Mouse (Mus musculus): ENCODE measurements around the gene Osbpl3. TPM values are rescaled to one million over a fixed set of nuclear protein-coding genes. Genes with fewer than 3 reads are reported as not detected.

The Osbpl3 gene
- polyA plus RNA-seq, 1 experiment from 2014 or later: 14.5 TPM

DNA sequence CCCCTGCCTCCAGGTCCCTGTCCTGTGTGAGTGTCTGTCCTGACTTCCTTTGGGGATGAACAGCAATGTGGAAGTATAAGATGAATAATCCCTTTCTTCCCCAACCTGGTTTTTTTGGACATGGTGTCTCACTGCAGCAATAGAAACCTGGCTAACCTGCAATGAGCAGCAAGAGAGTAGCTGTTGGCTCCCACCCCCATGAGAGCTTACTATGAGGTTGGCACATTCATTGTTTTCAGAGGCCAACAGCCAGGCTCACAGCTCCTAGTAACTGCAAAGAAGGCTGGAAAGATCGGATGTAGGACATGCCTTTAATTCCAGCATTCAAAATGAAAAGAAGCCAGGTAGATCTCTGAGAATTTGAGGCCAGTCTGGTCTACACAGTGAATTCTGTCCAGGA lies 182.6 kb downstream of the Osbpl3 start:
- TF ChIP-seq CTCF (IDR thresholded peaks at IDR 0.05; ENCODE audit: low read depth) (no peak), EP300 (optimal IDR thresholded peaks at IDR 0.05) (no peak)
- no peak overlapping the region for H3K27ac ChIP-seq (replicated peaks)
- H3K9ac ChIP-seq (ENCODE audit: low read length): no peak overlapping the region
- H3K4me3 ChIP-seq (ENCODE audit: low read depth, low read length): no peak overlapping the region
- DNase-seq (ENCODE audit: low spot score): no peak
- H3K27me3 ChIP-seq (ENCODE audit: control insufficient read depth, insufficient read depth, low read length): no peaks in the 10 kb centered on the region
- no peaks in the 10 kb centered on the region for H3K4me1 ChIP-seq (replicated peaks; ENCODE audit: control insufficient read depth, insufficient read depth)
- no peak for ATAC-seq (ENCODE audit: low FRiP score, low TSS enrichment)
- WGBS: 81% methylated on average over 1 of the region's 1 CpGs
- H3K4me2 ChIP-seq (replicated peaks; ENCODE audit: low read depth): no peak overlapping the region
- no peaks in the 10 kb centered on the region for H3K9me3 ChIP-seq (ENCODE audit: control insufficient read depth, low read length)
- H3K36me3 ChIP-seq (ENCODE audit: control insufficient read depth, insufficient read depth, low read length): no peaks in the 10 kb centered on the region

DNA sequence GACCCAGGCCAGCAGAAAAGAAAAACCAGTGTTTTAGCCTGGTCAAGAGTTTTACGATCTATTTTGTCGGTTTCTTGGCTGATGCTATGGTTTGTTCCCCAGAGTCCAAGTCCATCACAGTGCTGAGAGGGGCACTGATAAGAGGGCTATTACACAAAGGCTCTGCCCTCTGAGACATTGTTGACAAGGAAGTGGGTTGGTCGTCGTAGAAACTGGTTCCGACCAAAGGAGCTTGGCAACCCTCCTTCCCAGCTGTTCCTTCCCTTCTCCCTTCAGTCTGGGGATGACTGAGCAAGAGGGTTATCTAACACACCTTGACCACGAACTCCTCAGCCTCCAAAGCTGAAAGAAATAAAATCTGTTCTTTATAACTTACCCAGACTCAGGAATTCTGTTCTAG lies 192.3 kb downstream of the Osbpl3 start, which contains the start of gene Gsdme:
TSS of gene Gsdme (minus strand) at position 193 of the 400 bp plus-strand sequence.
- 59% methylated on average over 6 of the region's 6 CpGs for WGBS
- no peak within 1 kb of the TSS for H3K27ac ChIP-seq (replicated peaks)

DNA sequence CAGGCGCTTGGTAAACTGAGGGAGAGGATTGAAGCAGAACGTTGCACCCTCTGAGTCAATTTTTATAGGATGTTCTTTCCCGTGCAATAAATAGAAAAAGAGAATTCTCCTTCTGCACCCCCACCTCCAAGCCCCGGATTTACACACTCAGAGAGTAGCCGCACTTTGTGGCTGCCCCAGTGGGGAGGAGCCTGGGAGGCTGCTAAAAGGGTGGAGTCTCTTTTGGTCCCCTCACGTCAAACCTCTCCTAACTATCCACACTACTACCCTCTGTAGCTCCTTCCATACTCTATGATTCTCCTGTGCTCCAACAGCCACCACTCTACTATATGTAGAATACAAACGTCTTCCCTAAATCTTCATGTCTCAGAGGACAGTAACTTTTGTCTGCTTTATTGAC lies 193.7 kb downstream of the Osbpl3 start:
- WGBS: 32% methylated on average over 7 of the region's 7 CpGs
- ATAC-seq (ENCODE audit: low FRiP score, low TSS enrichment): no peak
- no peak overlapping the region; the same call in 1 of the 2 replicates for H3K9ac ChIP-seq (ENCODE audit: low read length)

More for the DNA sequence above, 192.3 kb downstream of the Osbpl3 start, which contains the start of gene Gsdme:
- no peak within 1 kb of the TSS for H3K9ac ChIP-seq (ENCODE audit: low read length)
- H3K4me2 ChIP-seq (replicated peaks; ENCODE audit: low read depth): no peak within 1 kb of the TSS
- H3K9me3 ChIP-seq (ENCODE audit: control insufficient read depth, low read length): no peaks in the 10 kb centered on the region
- H3K27me3 ChIP-seq (ENCODE audit: control insufficient read depth, insufficient read depth, low read length): no peaks in the 10 kb centered on the region
- no peak for TF ChIP-seq CTCF (IDR thresholded peaks at IDR 0.05; ENCODE audit: low read depth)
- TF ChIP-seq EP300 (optimal IDR thresholded peaks at IDR 0.05): no peak
- no peak within 1 kb of the TSS for H3K4me3 ChIP-seq (ENCODE audit: low read depth, low read length)
- 0 out of 2 replicates have a peak, but pooled peaks cover 3% of the 10 kb centered on the region for H3K4me1 ChIP-seq (replicated peaks; ENCODE audit: control insufficient read depth, insufficient read depth)
- no peaks in the 10 kb centered on the region for H3K36me3 ChIP-seq (ENCODE audit: control insufficient read depth, insufficient read depth, low read length)
- DNase-seq (ENCODE audit: low spot score) (peak; percentile 24), ATAC-seq (ENCODE audit: low FRiP score, low TSS enrichment) (peak; percentile 65; the same call in 1 of the 2 replicates)

DNA sequence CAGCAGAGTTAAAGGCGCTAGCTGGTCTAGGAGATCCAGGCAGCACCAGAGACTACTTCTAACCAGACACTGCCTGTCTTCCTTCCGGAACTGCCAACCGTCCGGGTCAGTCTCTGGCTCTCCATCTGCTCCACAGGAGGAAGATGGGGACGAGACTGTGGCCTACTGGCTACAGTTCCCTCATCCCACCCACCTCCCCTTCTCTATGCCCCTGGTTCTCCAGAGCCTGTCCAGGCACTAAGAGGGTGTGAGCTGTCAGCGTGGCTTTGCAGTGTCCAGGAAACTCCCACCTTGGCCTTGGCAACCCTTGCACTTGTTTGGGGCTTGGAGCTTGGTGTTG lies 194.1 kb downstream of the Osbpl3 start:
- under 1% methylated on average over 6 of the region's 6 CpGs for WGBS
- no peak for DNase-seq (ENCODE audit: low spot score)
- 0 out of 2 replicates have a peak, but pooled peaks cover 3% of the 10 kb centered on the region for H3K4me1 ChIP-seq (replicated peaks; ENCODE audit: control insufficient read depth, insufficient read depth)
- no peaks in the 10 kb centered on the region for H3K9me3 ChIP-seq (ENCODE audit: control insufficient read depth, low read length)
- H3K9ac ChIP-seq (ENCODE audit: low read length): peak overlapping the region; percentile 65
- peak overlapping the region; percentile 30; the same call in 1 of the 2 replicates for H3K27ac ChIP-seq (replicated peaks)
- no peaks in the 10 kb centered on the region for H3K36me3 ChIP-seq (ENCODE audit: control insufficient read depth, insufficient read depth, low read length)
- no peaks in the 10 kb centered on the region for H3K27me3 ChIP-seq (ENCODE audit: control insufficient read depth, insufficient read depth, low read length)
- no peak for TF ChIP-seq EP300 (optimal IDR thresholded peaks at IDR 0.05)
- no peak for TF ChIP-seq CTCF (IDR thresholded peaks at IDR 0.05; ENCODE audit: low read depth)
- ATAC-seq (ENCODE audit: low FRiP score, low TSS enrichment): no peak; the same call in 1 of the 2 replicates
- H3K4me2 ChIP-seq (replicated peaks; ENCODE audit: low read depth): peak overlapping the region; percentile 69
- peak overlapping the region; percentile 48 for H3K4me3 ChIP-seq (ENCODE audit: low read depth, low read length)

More for the DNA sequence above, 193.7 kb downstream of the Osbpl3 start:
- Histone ChIP-seq H3K4me1 (replicated peaks; ENCODE audit: control insufficient read depth, insufficient read depth) (0 out of 2 replicates have a peak, but pooled peaks cover 3% of the 10 kb centered on the region), H3K36me3 (ENCODE audit: control insufficient read depth, insufficient read depth, low read length) (no peaks in the 10 kb centered on the region), H3K4me2 (replicated peaks; ENCODE audit: low read depth) (peak overlapping the region; percentile 69), H3K4me3 (ENCODE audit: low read depth, low read length) (peak overlapping the region; percentile 48; the same call in 1 of the 2 replicates), H3K27me3 (ENCODE audit: control insufficient read depth, insufficient read depth, low read length) (no peaks in the 10 kb centered on the region), H3K27ac (replicated peaks) (0 out of 2 replicates have a peak overlapping the region, but pooled peaks have one; percentile 30), H3K9me3 (ENCODE audit: control insufficient read depth, low read length) (no peaks in the 10 kb centered on the region)
- no peak for DNase-seq (ENCODE audit: low spot score)
- TF ChIP-seq EP300 (optimal IDR thresholded peaks at IDR 0.05) (no peak), CTCF (IDR thresholded peaks at IDR 0.05; ENCODE audit: low read depth) (no peak)

DNA sequence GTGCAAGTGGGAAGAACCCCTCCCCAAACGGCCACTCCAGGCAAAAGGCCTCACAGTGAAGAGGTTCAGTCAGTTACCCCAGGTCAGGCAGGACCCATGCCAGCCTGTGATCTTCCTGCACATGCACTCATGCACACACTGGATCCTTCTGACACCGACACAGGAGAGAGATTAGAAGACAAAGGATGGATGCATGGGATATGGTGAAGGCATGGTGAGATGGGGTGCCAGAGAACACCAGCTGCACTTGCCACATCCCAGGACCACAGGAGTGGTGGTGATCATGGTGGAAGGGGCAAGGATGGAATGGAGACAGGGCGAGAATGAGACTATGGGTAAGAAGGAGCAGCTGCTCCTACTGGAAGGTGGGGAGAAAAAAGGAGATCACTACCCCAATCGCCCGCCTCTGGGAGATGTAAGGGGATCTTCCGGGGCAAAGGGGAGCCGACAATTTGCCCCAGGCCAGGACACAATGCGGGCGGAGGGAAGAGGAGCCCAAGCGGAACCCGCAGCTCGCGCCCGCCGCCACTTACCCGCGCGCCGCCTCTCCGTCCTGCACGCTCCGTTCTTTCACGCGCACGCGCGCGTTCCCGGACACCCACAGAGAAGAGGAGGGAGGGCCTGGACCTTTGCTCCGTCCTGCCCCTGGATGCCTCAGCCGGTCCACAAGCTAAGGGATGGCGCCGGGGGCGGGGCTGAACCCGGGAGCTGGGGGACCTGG lies 194.6 kb downstream of the Osbpl3 start:
- Histone ChIP-seq H3K4me3 (ENCODE audit: low read depth, low read length) (peak overlapping the region; percentile 48), H3K27ac (replicated peaks) (peak overlapping the region; percentile 30; the same call in 1 of the 2 replicates), H3K4me1 (replicated peaks; ENCODE audit: control insufficient read depth, insufficient read depth) (0 out of 2 replicates have a peak, but pooled peaks cover 3% of the 10 kb centered on the region), H3K27me3 (ENCODE audit: control insufficient read depth, insufficient read depth, low read length) (no peaks in the 10 kb centered on the region), H3K4me2 (replicated peaks; ENCODE audit: low read depth) (peak overlapping the region; percentile 69), H3K9ac (ENCODE audit: low read length) (peak overlapping the region; percentile 65), H3K9me3 (ENCODE audit: control insufficient read depth, low read length) (no peaks in the 10 kb centered on the region), H3K36me3 (ENCODE audit: control insufficient read depth, insufficient read depth, low read length) (no peaks in the 10 kb centered on the region)
- TF ChIP-seq CTCF (IDR thresholded peaks at IDR 0.05; ENCODE audit: low read depth): no peak
- peak; percentile 85 for DNase-seq (ENCODE audit: low spot score)
- 4% methylated on average over 34 of the region's 35 CpGs for WGBS
- ATAC-seq (ENCODE audit: low FRiP score, low TSS enrichment): peak; percentile 91

DNA sequence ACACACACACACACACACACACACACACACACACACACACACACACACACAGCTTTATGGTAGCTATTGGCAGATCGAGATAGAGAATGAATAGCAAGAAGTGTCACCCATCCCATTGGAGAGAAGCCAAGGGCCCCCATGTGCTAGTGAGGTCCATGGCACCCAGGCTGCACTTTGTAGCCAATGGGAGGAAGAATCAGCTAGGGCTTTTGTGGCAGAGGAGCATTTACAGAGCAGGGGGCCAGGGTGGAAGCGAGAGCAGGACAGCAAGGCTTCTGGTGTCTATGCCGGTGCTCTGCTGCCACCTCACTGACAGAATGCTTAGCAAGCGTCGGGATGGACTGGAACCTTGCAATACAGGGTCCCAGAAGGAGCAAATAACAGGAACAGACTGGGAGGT lies 200.6 kb downstream of the Osbpl3 start:
- Histone ChIP-seq H3K9ac (ENCODE audit: low read length) (no peak overlapping the region), H3K4me3 (ENCODE audit: low read depth, low read length) (no peak overlapping the region), H3K36me3 (ENCODE audit: control insufficient read depth, insufficient read depth, low read length) (no peaks in the 10 kb centered on the region), H3K27me3 (ENCODE audit: control insufficient read depth, insufficient read depth, low read length) (no peaks in the 10 kb centered on the region), H3K4me1 (replicated peaks; ENCODE audit: control insufficient read depth, insufficient read depth) (0 out of 2 replicates have a peak, but pooled peaks cover 4% of the 10 kb centered on the region), H3K27ac (replicated peaks) (no peak overlapping the region), H3K4me2 (replicated peaks; ENCODE audit: low read depth) (no peak overlapping the region), H3K9me3 (ENCODE audit: control insufficient read depth, low read length) (no peaks in the 10 kb centered on the region)
- 62% methylated on average over 5 of the region's 5 CpGs for WGBS
- no peak for TF ChIP-seq CTCF (IDR thresholded peaks at IDR 0.05; ENCODE audit: low read depth)
- TF ChIP-seq EP300 (optimal IDR thresholded peaks at IDR 0.05): no peak
- ATAC-seq (ENCODE audit: low FRiP score, low TSS enrichment) (no peak), DNase-seq (ENCODE audit: low spot score) (no peak)

Data from stomach, postnatal 0 days (tissue).